Mouse (Mus musculus) heart, postnatal 0 days (tissue): ENCODE data around the gene Iba57. TPM values are rescaled to one million over a fixed set of nuclear protein-coding genes. Genes with fewer than 3 reads are reported as not detected.

Experiments
- ATAC-seq: fragments of 200-750 bp; cut with Nextera tagmentation; 2 replicates; pipeline ENCODE4 v1.8.0; 2017; ENCODE audit warnings: low read depth, moderate number of reproducible peaks, moderate library complexity; ENCODE audit not compliant: insufficient read depth
- DNase-seq: peaks from one replicate; pipeline ENCODE4 v3.0.0-alpha.2; 2016; ENCODE audit warnings: low spot score
- H3K27ac ChIP-seq: fragments of 300-500 bp; sonication (generic); 2 replicates; pipeline ENCODE4 v1.5.1; 2014; ENCODE audit warnings: low read depth, mild to moderate bottlenecking
- H3K27me3 ChIP-seq: fragments of 300-500 bp; sonication (generic); 2 replicates; pipeline ENCODE4 v1.6.1; 2014; ENCODE audit warnings: low read length, mixed read lengths; ENCODE audit not compliant: control insufficient read depth, insufficient read depth
- H3K36me3 ChIP-seq: fragments of 300-500 bp; sonication (generic); replicated peaks from 2 replicates; pipeline ENCODE4 v1.6.1; 2014; ENCODE audit warnings: low read length, mixed read lengths; ENCODE audit not compliant: control insufficient read depth, insufficient read depth
- H3K4me1 ChIP-seq: fragments of 300-500 bp; sonication (generic); 2 replicates; pipeline ENCODE4 v1.6.1; 2014; ENCODE audit warnings: antibody characterized with exemption; ENCODE audit not compliant: control insufficient read depth, insufficient read depth
- H3K4me2 ChIP-seq: fragments of 300-500 bp; sonication (generic); 2 replicates; pipeline ENCODE4 v1.6.1; 2014; ENCODE audit warnings: low read depth, mild to moderate bottlenecking, low read length, moderate library complexity
- H3K4me3 ChIP-seq: fragments of 300-500 bp; sonication (generic); 2 replicates; pipeline ENCODE4 v1.5.1; 2014; ENCODE audit warnings: low read depth, low read length
- H3K9ac ChIP-seq: fragments of 300-500 bp; sonication (generic); replicated peaks from 2 replicates; pipeline ENCODE4 v1.6.1; 2014; ENCODE audit warnings: low read depth, low read length, mixed read lengths
- H3K9me3 ChIP-seq: fragments of 300-500 bp; sonication (generic); replicated peaks from 2 replicates; pipeline ENCODE4 v1.6.1; 2016; ENCODE audit warnings: low read length; ENCODE audit not compliant: control insufficient read depth
- CTCF ChIP-seq: IDR thresholded peaks from 2 replicates; pipeline ENCODE4 v1.5.1; 2016; ENCODE audit warnings: antibody characterized with exemption, control low read depth, low read depth
- EP300 ChIP-seq: IDR thresholded peaks from 2 replicates; pipeline ENCODE4 v1.6.1; 2016; ENCODE audit warnings: antibody characterized with exemption, low read depth
- WGBS: fragments of 180-500 bp; shearing (Covaris S2); extraction: QIAGEN DNeasy Blood & Tissue Kit; methylation state at CpG from one replicate; pipeline ENCODE4 v1.1.7; 2014; 5-methylcytosine and 5-hydroxymethylcytosine counted together
- polyA plus RNA-seq: library from polyadenylated mRNA; unstranded; fragments of >200 nt; fragmentation: Nextera tagmentation; extraction: Ambion mirVana; gene quantifications from 2 replicates; pipeline ENCODE4 v1.2.1, GENCODE M21; 2015
- total RNA-seq: library from RNA; depleted of rRNA; stranded (reverse); fragments of >200 nt; gene quantifications from 2 replicates; pipeline ENCODE4 v1.2.3, GENCODE M21; 2014; ENCODE audit warnings: low replicate concordance

Iba57 gene
- total and polyA plus RNA-seq, 2 experiments from 2014 or later = 10.2 to 11.0 TPM

DNA sequence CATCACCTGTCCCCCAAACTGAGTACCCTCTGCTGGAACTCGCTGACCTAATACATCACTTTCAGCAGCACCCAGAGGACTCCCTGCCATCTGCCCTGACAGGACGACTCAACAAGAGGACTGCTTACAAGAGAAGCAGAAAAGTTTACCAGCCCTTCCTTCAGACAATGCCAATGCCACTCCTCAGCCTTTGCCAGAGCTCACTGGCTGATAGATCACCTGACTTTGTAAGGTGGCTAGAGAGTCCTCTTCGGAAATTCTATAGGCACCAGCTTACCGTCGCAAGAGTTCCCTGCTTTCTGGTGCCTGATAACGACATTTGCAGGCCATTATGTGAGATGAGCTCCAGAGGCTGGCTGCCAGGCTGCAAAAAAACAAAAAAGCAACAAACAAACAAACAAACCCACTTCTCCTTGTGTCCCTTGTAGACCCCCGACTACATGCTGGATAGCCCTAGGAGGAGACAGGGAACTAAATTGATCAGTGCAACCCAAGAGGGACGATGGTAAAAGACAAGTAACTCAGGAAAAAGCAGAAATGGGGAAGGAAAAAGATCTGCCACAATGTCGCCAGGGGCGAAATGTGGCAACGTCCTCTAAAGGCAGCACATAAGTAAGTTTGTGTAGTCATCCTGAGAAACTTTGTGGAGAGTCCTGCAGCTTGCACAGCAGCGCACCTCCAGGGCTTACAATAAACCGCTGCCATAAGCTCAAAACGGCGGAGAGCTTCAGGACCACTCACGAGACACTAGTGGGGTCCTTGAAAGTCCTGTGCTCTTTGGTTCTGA lies 37.9 kb upstream of the Iba57 start:
- TF ChIP-seq CTCF (no peak), EP300 (no peak)
- H3K27me3 ChIP-seq = no peaks in the 10 kb centered on the region
- peak overlapping the region; percentile 77 for H3K27ac ChIP-seq
- no peaks in the 10 kb centered on the region for H3K9me3 ChIP-seq
- WGBS = 24% methylated on average over 16 of the region's 16 CpGs
- H3K9ac ChIP-seq = peak overlapping the region; percentile 78
- H3K4me1 ChIP-seq = peaks cover 15% of the 10 kb centered on the region
- ATAC-seq (0 out of 2 replicates have a peak, but pooled peaks have one; percentile 1), DNase-seq (no peak)
- peaks cover 22% of the 10 kb centered on the region for H3K36me3 ChIP-seq
- peak overlapping the region; percentile 77 for H3K4me2 ChIP-seq
- peak overlapping the region; percentile 87 for H3K4me3 ChIP-seq

- TF ChIP-seq CTCF (no peak), EP300 (no peak)
- H3K4me3 ChIP-seq = no peak overlapping the region
- no peak overlapping the region for H3K4me2 ChIP-seq
- H3K9ac ChIP-seq = no peak overlapping the region
- H3K36me3 ChIP-seq = no peaks in the 10 kb centered on the region
- no peak for DNase-seq
- H3K9me3 ChIP-seq = no peaks in the 10 kb centered on the region
- no peaks in the 10 kb centered on the region for H3K27me3 ChIP-seq
- H3K27ac ChIP-seq = no peak overlapping the region
- H3K4me1 ChIP-seq = peaks cover 10% of the 10 kb centered on the region
- ATAC-seq = no peak
Measured at GRCm38 (mm10) chr11:59196230-59196629, 32.7 kb upstream of the Iba57 start.

DNA sequence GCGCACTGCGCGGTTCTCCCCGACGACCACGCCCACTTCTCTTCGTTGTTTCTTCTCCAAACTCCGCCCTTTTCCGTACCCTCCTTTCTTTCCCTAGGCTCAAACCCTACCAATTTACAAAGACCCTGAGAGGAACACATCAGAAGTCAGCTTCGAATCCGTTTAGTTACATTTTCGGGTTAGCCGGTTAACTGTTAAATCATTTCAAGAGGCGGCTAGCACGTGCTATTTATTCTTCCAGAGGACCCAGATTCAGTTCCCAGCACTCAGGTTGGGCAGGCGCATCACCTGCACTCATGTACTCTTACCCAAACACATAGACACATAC lies 28.5 kb upstream of the Iba57 start, which contains the start of gene Guk1:
Gene Guk1, minus strand, starts transcription at position 154 of the 328 bp plus-strand sequence.
- TF ChIP-seq CTCF = no peak
- TF ChIP-seq EP300 = 0 out of 2 replicates have a peak, but pooled peaks have one; percentile 25
- H3K27me3 ChIP-seq = no peaks in the 10 kb centered on the region
- H3K4me1 ChIP-seq = peaks cover 12% of the 10 kb centered on the region
- ATAC-seq = no peak
- WGBS = 4% methylated on average over 16 of the region's 16 CpGs
- no peaks in the 10 kb centered on the region for H3K36me3 ChIP-seq
- H3K4me2 ChIP-seq = peak within 1 kb of the TSS; percentile 74
- DNase-seq = no peak
- H3K9ac ChIP-seq = peak within 1 kb of the TSS; percentile 56
- peak within 1 kb of the TSS; percentile 64 for H3K4me3 ChIP-seq
- H3K9me3 ChIP-seq = no peaks in the 10 kb centered on the region
- peak within 1 kb of the TSS; percentile 92 for H3K27ac ChIP-seq

DNA sequence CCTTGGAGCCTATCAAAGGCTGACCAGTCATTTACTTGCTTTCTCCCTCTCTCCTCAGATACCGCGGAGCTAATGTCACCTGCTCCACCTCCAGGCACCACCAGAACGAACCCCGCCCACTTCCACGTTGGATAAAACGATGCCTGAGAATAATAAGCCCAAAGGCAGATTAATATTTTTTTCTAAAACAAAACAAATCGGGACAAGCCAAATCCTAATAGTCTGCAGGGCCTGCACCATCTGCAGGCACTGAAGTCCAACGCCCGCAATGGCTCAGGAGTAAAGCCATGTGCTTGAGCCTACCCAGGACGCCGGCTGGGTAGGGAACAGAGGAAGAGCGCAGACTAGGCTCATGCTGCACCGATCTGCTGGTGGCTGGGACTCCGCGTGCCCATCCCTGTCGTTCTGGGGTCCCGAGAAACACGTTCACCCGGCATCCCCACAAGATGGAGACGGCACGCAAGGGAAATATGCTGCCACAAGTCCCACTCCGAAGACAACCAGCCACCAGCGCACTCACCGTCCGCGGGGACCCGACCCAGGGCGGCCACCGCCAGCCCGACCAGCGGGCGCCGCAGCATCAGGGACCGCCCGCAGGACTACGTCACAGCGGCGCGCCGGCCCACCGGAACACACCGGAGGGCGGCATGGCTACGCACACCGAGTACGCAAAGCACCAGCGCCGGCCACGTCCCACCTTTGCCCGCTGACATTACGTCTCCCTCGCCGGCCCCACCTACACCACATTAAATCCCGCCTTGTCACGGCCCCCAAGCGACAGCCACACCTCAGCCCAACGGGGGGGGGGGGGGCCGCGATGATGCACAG lies 27.9 kb upstream of the Iba57 start:
- TF ChIP-seq EP300 = peak; percentile 68; the same call in 1 of the 2 replicates
- no peak for TF ChIP-seq CTCF
- no peaks in the 10 kb centered on the region for H3K36me3 ChIP-seq
- H3K27ac ChIP-seq = peak overlapping the region; percentile 92
- no peaks in the 10 kb centered on the region for H3K27me3 ChIP-seq
- H3K9me3 ChIP-seq = no peaks in the 10 kb centered on the region
- peak overlapping the region; percentile 56 for H3K9ac ChIP-seq
- peak overlapping the region; percentile 74 for H3K4me2 ChIP-seq
- DNase-seq (peak; percentile 93), ATAC-seq (peak; percentile 96)
- under 1% methylated on average over 57 of the region's 59 CpGs for WGBS
- H3K4me1 ChIP-seq = peaks cover 12% of the 10 kb centered on the region
- H3K4me3 ChIP-seq = peak overlapping the region; percentile 64

DNA sequence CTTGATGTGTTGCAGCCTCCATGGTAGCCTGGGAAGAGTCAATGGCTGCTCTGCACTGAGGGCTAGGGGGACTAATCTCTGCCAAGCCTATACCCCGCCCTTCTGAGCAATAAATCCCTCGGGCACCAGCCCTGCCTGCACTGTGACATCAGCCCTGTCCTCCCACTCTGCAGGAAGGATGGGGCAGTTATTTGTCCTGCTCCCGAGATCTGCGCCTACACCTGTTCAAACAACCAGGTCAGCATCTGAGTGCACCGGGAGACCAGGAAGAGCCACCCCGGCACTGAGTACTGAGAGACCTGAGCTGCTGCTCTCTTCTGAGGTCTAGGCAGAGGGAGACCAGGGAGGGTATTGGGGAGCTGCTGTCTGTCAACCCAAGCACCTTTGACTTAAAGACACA lies 24.2 kb upstream of the Iba57 start:
- H3K4me1 ChIP-seq = peaks cover 23% of the 10 kb centered on the region
- ATAC-seq (no peak), DNase-seq (no peak)
- H3K4me2 ChIP-seq = no peak overlapping the region
- H3K4me3 ChIP-seq = no peak overlapping the region
- H3K9me3 ChIP-seq = no peaks in the 10 kb centered on the region
- TF ChIP-seq EP300 = no peak
- no peak for TF ChIP-seq CTCF
- no peaks in the 10 kb centered on the region for H3K27me3 ChIP-seq
- 78% methylated on average over 6 of the region's 6 CpGs for WGBS
- H3K27ac ChIP-seq = no peak overlapping the region
- H3K36me3 ChIP-seq = peaks cover 20% of the 10 kb centered on the region
- no peak overlapping the region for H3K9ac ChIP-seq
